Mouse (Mus musculus) lung, postnatal 36 days (tissue): Measurements from ENCODE around the gene Pbxip1.

ENCODE experiments used
- DNase-seq: peaks from one replicate; pipeline ENCODE4 v3.0.0; 2022; ENCODE audit warnings: mixed read lengths

Gene Pbxip1

DNA sequence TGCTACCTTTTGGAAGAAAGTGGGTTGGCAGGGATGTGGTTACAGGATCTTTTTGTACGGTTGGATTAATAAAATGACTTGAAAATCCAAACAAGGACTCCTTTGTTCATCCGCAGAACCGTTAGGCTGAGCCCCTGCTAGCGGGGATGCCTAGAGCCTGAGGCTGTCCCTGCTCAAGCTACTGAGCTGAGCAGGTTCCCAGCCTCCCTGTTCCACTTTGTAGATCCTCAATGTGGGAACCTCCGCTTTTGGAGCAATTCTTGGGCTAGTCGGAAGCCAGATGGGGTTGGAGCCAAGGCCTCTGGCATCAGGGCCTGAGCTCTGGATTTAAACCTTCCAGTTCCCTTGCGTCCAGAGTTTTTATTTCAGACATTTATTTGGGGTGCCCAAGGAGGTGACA, 1.5 kb upstream of the Pbxip1 start:
- no peak for DNase-seq

GRCm38 (mm10) chr3:89437269-89437668, 763 bp downstream of the Pbxip1 start:
- DNase-seq, result peak; percentile 68

- no peak for DNase-seq
These were observed 4.2 kb downstream of the Pbxip1 start for GRCm38 (mm10) chr3:89440691-89441090.

DNA sequence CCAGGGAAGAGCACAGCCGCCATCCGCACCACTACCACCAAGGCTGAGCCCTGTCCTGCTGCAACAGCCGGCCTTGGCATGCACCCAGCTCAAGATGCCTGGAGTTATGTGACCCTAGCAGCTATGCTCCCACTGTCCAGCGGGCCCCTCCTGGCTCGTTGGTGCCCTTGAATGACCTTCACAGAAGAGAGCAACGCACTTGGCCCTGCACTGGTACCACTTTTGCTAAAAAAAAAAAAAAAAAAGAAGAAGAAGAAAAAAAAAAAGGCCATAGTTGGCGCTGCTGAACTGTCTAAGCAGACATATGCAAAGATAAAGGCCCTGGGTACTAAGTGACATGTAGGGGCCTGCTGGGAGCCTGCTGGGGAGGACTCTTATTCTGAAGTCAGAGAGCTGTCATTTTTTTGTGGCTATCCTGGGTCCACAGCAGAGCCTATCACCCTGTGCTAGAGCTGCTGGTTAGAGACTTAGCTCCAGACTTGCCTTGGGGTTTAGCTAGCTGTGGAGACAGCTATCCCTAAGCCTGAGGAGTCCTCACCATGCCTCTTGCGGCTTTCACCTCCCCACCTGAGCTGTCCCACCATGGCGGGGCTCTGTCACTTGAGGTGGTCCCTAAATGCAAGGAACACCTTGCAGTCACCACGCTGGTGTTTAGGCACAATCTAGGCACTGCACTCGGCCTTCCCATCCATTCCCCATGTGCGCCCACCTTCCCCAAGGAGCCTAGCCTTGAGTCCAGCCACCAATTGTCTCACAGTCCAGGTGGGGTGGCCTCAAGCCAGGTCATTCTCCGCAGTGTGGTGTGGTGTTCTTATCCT, 12.4 kb downstream of the Pbxip1 start:
- peak; percentile 36 for DNase-seq

GRCm38 (mm10) chr3:89449541-89449940, 13.0 kb downstream of the Pbxip1 start:
- DNase-seq, result peak; percentile 87

DNA sequence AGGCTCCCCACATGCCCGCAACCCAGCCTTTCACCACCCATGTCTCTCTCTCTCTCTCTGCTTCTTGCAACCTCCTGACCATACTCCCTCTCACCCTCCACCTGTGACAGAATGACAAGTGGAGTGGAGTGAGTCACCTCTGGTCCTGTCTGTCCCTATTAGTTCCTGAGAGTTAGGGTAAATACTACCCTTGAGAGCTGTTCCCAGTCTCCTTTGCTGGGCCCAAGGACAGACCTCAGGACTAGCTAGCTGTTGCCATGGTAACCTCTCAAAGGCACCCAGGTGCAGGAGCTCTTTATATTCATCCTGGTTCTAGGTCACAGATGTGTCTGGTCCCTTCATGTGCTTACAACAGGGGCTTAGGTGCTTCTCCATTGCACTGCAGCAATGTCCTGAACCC, 15.4 kb downstream of the Pbxip1 start:
- peak; percentile 79 for DNase-seq

DNA sequence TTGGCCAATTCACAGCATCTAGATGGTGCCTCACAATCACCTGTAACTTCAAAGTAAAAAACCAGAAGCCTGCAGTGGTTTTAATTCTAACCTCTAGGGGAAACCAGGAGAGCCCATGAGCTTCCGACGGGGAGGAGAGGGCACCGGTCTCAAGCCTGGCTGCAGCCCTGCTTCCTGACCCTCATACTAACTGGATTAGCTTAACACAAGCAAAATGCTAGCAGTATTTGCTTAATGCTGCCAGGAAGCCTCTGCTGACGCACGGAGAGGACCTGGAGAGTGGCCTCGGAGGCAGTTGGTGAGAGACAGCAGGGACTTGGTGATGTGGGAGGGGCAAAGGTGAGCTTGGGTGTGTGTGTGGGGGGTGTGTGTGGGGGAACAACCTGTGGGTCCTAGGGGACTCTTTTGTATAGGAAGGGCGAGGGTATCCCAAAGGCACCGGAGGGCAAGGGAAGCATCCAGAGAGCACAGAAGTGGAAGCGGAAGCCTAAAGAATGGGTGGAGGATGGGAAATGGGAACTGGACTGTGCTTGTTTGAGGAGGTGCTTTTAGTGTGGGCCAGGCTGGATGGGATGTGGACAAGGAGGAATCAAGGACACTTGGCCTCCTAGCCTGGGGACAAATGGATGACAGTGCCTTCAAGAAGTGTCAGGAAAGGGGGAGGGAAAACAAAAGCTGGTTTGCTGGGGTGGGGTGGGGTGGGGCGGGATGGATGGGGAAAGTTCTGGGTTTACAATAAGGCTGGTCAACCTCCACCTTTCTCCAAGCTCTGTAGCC, 18.1 kb downstream of the Pbxip1 start, which contains the start of gene Pmvk:
Pmvk (plus strand) TSS at position 141 of the 777 bp plus-strand sequence.
- DNase-seq, result no peak

DNA sequence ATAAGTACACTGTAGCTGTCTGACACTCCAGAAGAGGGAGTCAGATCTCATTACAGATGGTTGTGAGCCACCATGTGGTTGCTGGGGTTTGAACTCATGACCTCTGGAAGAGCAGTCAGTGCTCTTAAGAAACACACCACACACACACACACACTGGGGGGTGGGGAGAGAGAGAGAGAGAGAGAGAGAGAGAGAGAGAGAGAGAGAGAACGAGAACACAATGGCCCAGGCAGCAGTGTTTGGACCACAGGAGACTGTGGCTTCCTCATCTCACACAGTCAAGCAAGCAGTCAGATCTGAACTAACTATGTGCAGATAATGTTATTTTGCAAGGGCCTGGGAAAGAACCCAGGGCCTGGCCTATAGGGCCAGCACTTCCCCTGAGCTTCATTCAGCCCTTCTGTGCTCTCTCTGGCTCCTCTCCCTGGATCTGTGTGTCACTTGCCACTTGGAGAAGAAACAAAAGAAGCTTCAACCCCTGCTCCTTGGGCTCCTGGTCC, 19.3 kb downstream of the Pbxip1 start:
- no peak for DNase-seq

GRCm38 (mm10) chr3:89456726-89457665, 20.5 kb downstream of the Pbxip1 start:
- DNase-seq, result peak; percentile 88

DNA sequence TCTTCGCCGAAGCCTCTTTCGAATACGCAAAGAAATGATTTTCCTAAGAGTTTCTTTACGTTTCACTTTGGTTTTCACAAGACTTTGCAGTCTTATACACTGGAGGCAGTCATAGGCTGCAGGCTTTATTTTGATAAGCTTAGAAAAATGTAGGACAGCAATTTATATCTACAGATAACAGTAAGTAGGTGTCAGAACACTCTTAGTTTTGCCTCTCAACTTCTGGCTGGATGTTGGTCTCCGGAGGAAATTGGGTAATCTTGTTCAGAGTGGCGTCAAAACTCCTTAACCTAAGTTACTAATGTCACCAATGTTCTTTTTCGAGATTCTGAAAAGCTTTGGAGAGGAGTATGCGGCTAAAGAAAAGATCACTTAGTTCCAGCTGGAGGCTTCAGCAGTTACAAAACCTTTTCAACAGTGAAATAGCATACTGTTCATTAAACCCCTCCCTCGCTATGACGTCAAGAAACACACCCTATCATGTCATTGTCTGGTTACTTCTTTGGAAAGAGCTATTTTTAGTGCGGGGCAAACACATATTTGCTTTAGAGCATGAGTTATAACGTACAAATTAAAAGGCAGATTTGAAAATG, 22.0 kb downstream of the Pbxip1 start:
- DNase-seq, result peak; percentile 93

GRCm38 (mm10) chr3:89458965-89459807, 22.7 kb downstream of the Pbxip1 start:
- peak; percentile 97 for DNase-seq

DNA sequence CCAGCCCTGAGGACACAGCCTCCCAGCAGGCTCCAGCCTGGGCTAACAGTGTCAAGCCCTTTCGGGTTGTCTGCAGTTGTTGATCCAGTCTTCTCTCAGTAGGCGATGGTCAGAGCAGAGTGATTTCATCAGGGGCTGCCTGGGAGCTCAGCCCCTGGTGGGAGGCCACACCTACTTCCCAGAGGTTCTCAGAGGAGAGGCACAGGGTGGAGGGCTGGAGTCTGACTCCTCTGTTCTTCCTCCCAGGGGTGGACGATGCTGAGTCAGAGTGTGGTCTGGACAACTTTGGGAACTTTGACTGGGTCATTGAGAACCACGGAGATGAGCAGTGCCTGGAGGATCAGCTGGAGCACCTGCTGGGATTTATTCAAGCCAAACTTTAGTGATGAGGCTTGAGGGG, 31.8 kb downstream of the Pbxip1 start:
- DNase-seq, result no peak

GRCm38 (mm10) chr3:89472280-89472679, 35.8 kb downstream of the Pbxip1 start:
- DNase-seq, result no peak

GRCm38 (mm10) chr3:89473838-89474237, 37.3 kb downstream of the Pbxip1 start:
- DNase-seq, result no peak

DNA sequence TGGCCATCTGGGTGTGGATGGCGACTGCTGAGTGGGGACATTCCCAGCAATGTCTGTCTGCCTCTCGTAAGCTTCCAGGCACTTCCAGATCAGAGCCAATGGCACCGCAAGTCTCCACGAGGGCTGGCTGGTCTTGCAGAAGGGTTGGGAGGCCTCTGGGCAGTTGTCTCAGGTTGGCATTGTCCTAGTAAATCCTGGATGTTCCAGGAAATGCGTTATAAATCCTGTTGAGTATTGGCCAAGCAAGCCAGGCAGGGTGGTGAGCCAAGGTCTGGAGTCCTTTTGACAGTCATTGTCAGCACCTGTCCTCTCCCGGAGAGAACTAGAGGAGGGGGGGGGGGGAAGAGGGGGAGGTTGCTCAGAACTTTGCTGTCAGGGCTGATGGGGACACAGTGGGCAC, 42.5 kb downstream of the Pbxip1 start:
- DNase-seq, result no peak

- peak; percentile 37 for DNase-seq
These were observed 45.0 kb downstream of the Pbxip1 start for GRCm38 (mm10) chr3:89481488-89481887.

GRCm38 (mm10) chr3:89482249-89482648, 45.7 kb downstream of the Pbxip1 start:
- DNase-seq, result no peak

DNA sequence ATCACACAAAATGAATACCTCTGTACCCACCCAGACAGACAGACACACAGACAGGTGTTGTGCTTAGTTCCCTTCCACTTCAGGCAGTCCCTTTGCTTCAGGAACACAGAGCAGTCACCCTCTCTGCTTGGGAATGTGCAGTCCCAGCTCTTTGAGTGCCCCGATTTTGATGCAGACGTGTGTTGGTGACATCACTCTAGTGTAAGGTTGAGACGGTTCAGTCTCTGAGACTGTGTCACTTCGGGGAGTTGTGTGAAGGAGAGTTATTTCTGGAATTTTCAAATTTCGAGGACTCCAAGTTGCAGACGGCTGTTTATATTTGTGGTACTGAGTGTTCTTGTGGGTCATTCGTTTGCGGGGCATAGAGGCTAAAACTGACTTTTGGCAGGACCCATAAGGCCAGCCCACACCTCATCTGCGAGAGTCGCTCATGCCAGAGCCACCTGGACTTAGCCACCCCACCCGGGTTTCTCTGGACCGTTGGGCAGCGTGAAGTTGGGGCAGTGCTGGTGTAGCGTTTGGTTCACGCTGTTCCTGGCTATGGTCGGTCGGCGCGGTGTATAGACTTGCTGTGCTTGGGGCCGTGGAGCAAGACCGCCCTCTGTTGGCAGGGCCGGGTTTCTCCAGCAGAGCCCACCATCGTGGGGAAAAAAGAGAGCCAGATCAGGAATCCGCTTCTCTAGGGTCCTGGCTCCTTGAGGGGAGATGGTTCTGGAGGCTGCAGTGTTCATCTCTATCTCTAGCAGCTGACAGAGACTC, 48.4 kb downstream of the Pbxip1 start:
- DNase-seq, result peak; percentile 84

- no peak for DNase-seq
These were observed 49.6 kb downstream of the Pbxip1 start for GRCm38 (mm10) chr3:89486111-89486510.

GRCm38 (mm10) chr3:89486916-89487702, 50.6 kb downstream of the Pbxip1 start:
- no peak for DNase-seq
